Mouse (Mus musculus): Measurements from ENCODE around the gene Gm10203. TPM values are rescaled to one million over a fixed set of nuclear protein-coding genes. Genes with fewer than 3 reads are reported as not detected.

Gene Gm10203
- not detected for total RNA-seq (2023)

DNA sequence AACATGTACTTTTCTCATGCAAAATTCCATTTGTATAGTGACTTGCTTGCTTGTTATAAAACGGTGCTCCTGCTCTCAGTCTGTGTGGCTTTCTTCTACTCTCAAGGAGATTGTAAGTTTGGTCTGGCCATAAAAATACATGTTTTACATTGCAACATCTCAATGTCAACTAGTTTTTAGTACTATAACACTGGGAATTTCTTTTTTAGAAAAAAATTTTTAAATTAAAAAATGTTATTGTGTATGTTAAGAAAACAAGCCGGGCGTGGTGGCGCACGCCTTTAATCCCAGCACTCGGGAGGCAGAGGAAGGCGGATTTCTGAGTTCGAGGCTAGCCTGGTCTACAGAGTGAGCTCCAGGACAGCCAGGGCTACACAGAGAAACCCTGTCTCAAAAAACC, at the start of gene Gm10203:
Gene Gm10203, plus strand, starts transcription at position 301 of the 400 bp plus-strand sequence.

DNA sequence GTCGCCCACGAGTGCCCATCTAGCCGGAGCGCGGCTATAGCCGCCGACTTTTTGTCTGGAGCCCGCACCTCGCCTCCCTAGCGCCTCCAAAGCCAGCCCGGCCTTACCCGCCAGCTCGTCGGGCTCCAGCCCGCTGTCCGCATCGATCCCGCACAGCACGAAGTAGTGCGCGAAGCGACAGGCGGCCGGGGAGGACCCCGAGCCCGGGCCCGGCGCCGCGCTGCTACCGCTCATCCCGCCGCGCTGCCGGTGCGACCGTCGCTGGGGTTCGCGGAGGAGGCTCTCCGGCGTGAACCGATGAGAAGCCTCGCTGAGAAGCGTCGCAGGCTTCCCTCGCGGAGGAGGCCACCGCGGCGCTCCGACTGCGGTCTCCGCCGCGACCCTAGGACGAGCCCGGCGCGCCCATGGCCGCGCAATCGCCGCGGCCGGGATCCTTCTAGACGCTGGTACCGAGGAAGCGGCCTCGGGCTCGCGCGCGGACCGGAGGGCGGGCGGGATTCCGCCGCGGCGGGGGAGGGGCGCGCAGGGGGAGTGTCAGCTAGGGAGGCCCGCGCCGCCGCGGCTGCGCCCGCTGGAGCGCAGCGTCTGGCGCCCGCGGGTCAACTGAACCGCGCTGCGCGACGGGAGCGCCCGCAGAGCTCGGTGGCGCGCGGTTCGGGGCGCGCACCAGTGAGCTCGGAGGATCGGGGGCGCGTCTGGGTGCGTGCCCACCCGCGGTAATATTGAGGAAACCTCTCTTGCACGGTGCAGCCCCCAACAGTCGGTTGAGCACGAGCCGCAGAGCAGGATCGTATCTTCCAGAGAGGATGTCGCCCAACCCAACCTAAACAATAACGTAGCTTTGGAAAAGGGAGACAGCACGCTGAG, 28.7 kb upstream of the Gm10203 start, which contains the start of gene Dennd5b:
Gene Dennd5b, minus strand, starts transcription at position 605 of the 867 bp plus-strand sequence.

DNA sequence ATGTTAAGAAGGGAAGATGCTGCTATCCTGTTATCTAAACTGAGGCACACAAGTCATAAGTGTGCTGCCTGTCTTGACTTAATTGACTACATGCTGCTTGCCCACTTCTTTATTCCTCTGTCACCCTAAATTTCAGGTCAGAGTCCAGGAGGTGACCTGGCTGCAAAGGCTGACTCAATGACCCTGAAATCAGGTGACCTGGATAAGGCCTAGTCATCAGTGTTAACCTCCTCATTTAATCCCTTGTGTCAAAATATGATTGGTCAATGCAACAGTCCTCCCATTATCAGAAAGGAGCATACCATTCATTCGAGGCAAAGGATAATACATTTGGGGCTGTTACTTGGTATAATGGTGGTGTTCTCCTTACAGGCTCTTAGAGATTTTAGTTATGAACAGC, 9.5 kb downstream of the Gm10203 start, which contains the start of gene Etfbkmt:
Gene Etfbkmt, plus strand, starts transcription at position 379 of the 400 bp plus-strand sequence.

Other genes starting within 250 kb of the Gm10203 start
- gene Caprin2, start 233.9 kb upstream of the Gm10203 start, total RNA-seq (2023), result 16.8 TPM
- gene Sinhcaf, start 183.7 kb upstream of the Gm10203 start, total RNA-seq (2023), result 59.4 TPM
- gene Dennd5b, start 28.5 kb upstream of the Gm10203 start, total RNA-seq (2023), result 5.1 TPM
- gene Etfbkmt, start 9.7 kb downstream of the Gm10203 start, total RNA-seq (2023), result 19.0 TPM
- 32.8 TPM for gene Amn1, start 58.5 kb downstream of the Gm10203 start, total RNA-seq (2023)
- gene Resf1, start 179.2 kb downstream of the Gm10203 start, total RNA-seq (2023), result 215 TPM